Mouse (Mus musculus): ENCODE measurements around the gene Zfp954. TPM values are rescaled to one million over a fixed set of nuclear protein-coding genes. Genes with fewer than 3 reads are reported as not detected.
A peak's percentile ranks its signal among the peaks of the same experiment; 100 is the strongest.
"Not testable (repeated sequence)": the region's sequence is repeated elsewhere in the genome, so short reads cannot be mapped to it uniquely, and the experiment has no call there.

Gene Zfp954
- polyA plus RNA-seq (2015; fragmentation: Nextera tagmentation; extraction: Ambion mirVana): 30.2 and 30.5 TPM in 2 replicates

DNA sequence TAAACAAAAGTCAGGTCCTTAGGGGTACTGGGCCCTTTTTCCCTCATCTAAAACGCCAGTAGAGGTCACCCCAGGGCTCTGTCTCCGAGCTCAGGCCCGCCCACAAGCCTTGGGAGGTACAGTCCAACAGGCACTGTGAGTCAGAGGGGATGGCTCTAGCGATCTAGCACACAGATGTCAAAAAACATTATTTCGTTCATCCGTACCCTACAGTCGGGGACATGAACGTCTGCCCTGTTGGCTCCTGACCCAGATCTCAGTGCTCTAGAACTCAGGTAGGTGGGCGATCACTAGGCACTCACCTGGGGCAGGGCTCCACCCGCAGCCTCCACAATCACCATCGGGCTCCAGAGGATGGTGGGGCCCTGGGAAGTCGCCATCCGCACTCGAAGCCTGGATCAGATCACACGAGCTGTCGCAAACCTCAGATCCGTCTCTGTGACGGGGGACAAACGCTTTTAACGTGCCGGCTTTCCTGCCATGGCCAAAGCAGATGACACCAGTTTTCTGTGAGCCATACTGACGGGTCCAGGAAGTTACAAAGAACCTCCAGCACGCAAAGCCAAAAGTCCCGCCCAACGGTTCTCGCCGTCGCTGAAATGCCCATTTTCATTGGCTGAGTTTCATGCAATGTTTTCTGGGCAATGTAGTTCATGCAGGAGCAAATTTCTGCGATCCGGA is at the start of gene Zfp954:
Gene Zfp954 (minus strand): TSS at position 568 of the 681 bp plus-strand sequence.
- Histone ChIP-seq H3K4me1 (replicated peaks; ENCODE audit: control insufficient read depth, insufficient read depth, low read length) (peaks cover 16% of the 10 kb centered on the region), H3K9me3 (ENCODE audit: control insufficient read depth, low read length) (no peaks in the 10 kb centered on the region), H3K36me3 (ENCODE audit: control insufficient read depth, insufficient read depth) (peaks cover 12% of the 10 kb centered on the region; the same call in 1 of the 2 replicates), H3K4me3 (replicated peaks; ENCODE audit: low read length) (peak within 1 kb of the TSS; percentile 67), H3K4me2 (ENCODE audit: low read length) (peak within 1 kb of the TSS; percentile 88), H3K27me3 (replicated peaks; ENCODE audit: control insufficient read depth, insufficient read depth, low read length) (no peaks in the 10 kb centered on the region), H3K9ac (replicated peaks; ENCODE audit: low read depth, low read length) (peak within 1 kb of the TSS; percentile 76), H3K27ac (ENCODE audit: low read length) (no peak within 1 kb of the TSS)
- WGBS: under 1% methylated on average over 30 of the region's 30 CpGs
- ATAC-seq: peak; percentile 95

GRCm38 (mm10) chr7:7145991-7146608 is 24.8 kb upstream of the Zfp954 start:
- Histone ChIP-seq H3K4me2 (ENCODE audit: low read length) (no peak overlapping the region), H3K27ac (ENCODE audit: low read length) (no peak overlapping the region), H3K27me3 (replicated peaks; ENCODE audit: control insufficient read depth, insufficient read depth, low read length) (no peaks in the 10 kb centered on the region), H3K4me3 (replicated peaks; ENCODE audit: low read length) (no peak overlapping the region), H3K9ac (replicated peaks; ENCODE audit: low read depth, low read length) (no peak overlapping the region), H3K9me3 (ENCODE audit: control insufficient read depth, low read length) (0 out of 2 replicates have a peak, but pooled peaks cover 4% of the 10 kb centered on the region), H3K36me3 (ENCODE audit: control insufficient read depth, insufficient read depth) (no peaks in the 10 kb centered on the region), H3K4me1 (replicated peaks; ENCODE audit: control insufficient read depth, insufficient read depth, low read length) (no peaks in the 10 kb centered on the region)
- 94% methylated on average over 15 of the region's 15 CpGs for WGBS
- no peak for ATAC-seq

DNA sequence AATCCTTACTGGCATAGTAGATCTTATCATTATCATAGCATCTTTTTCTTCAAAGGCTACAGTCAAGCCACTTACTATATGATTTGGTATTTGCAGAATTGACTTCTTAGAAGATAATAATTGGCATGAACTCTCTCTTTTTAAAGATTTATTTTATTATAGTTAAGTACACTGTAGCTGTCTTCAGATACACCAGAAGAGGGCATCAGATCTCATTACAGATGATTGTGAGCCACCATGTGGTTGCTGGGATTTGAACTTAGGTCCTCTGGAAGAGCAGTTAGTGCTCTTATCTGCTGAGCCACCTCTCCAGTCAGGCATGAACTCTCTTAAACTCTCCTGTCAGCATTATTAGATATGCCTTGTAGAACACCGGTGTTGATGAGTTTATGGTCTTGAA is 22.9 kb upstream of the Zfp954 start:
- no peaks in the 10 kb centered on the region for H3K36me3 ChIP-seq (ENCODE audit: control insufficient read depth, insufficient read depth)
- H3K4me1 ChIP-seq (replicated peaks; ENCODE audit: control insufficient read depth, insufficient read depth, low read length): no peaks in the 10 kb centered on the region
- H3K9ac ChIP-seq (replicated peaks; ENCODE audit: low read depth, low read length): no peak overlapping the region
- no peak overlapping the region for H3K4me3 ChIP-seq (replicated peaks; ENCODE audit: low read length)
- ATAC-seq: no peak
- H3K27ac ChIP-seq (ENCODE audit: low read length): no peak overlapping the region
- 92% methylated on average over 1 of the region's 1 CpGs for WGBS
- H3K27me3 ChIP-seq (replicated peaks; ENCODE audit: control insufficient read depth, insufficient read depth, low read length): no peaks in the 10 kb centered on the region
- H3K4me2 ChIP-seq (ENCODE audit: low read length): no peak overlapping the region
- 0 out of 2 replicates have a peak, but pooled peaks cover 4% of the 10 kb centered on the region for H3K9me3 ChIP-seq (ENCODE audit: control insufficient read depth, low read length)

DNA sequence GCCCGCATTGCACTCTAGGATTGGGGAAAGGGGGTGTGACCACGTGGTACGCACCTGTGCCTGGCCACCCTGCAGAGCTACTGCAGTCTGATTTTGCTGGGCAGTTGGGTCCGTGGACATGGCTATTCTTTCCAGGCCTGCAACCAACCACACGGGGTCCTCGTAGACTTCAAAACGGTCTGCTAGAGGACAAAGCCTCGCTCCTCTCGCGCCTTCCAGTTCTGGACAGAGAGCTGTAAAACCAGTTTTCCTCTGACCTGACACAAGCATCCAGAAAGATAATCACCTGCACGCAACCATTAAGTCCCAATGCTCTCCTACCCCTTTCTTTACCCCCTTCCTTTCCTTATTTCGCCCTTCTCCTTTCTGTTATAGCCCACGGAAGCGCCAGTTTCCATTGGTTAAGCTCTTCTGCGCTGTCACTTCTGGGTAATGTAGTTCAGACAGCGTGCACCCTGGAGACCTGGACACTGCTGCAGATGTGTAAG is 15.1 kb upstream of the Zfp954 start, which contains the start of gene Zfp773:
Gene Zfp773 (minus strand): TSS at position 377 of the 488 bp plus-strand sequence.
- Histone ChIP-seq H3K36me3 (ENCODE audit: control insufficient read depth, insufficient read depth) (peaks cover 18% of the 10 kb centered on the region), H3K27me3 (replicated peaks; ENCODE audit: control insufficient read depth, insufficient read depth, low read length) (no peaks in the 10 kb centered on the region), H3K4me3 (replicated peaks; ENCODE audit: low read length) (peak within 1 kb of the TSS; percentile 64), H3K4me2 (ENCODE audit: low read length) (peak within 1 kb of the TSS; percentile 71), H3K27ac (ENCODE audit: low read length) (peak within 1 kb of the TSS; percentile 75), H3K4me1 (replicated peaks; ENCODE audit: control insufficient read depth, insufficient read depth, low read length) (peaks cover 14% of the 10 kb centered on the region), H3K9me3 (ENCODE audit: control insufficient read depth, low read length) (peaks cover 2% of the 10 kb centered on the region; the same call in 1 of the 2 replicates), H3K9ac (replicated peaks; ENCODE audit: low read depth, low read length) (peak within 1 kb of the TSS; percentile 73)
- peak; percentile 98 for ATAC-seq
- WGBS: 6% methylated on average over 16 of the region's 16 CpGs

DNA sequence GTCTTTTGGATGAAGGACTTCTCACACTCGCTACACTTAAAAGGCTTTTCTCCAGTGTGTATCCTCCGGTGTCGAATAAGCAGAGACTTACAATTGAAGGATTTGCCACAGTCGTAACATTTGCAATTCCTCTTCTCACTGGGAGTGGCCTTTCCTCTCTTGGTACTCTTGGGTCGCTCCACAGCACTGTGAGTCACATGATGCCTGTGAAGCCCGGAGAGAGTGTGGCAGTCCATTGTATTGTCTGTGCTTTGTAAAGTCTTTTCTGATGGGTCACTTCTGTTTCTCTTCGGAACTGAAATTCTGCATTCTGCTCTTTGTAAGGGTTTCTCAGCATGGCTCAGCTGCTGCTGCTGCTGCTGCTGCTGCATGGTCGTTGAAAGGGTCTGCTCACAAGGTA is 11.5 kb upstream of the Zfp954 start:
- 67% methylated on average over 8 of the region's 8 CpGs for WGBS
- Histone ChIP-seq H3K27ac (ENCODE audit: low read length) (no peak overlapping the region), H3K4me1 (replicated peaks; ENCODE audit: control insufficient read depth, insufficient read depth, low read length) (peaks cover 14% of the 10 kb centered on the region), H3K4me2 (ENCODE audit: low read length) (no peak overlapping the region), H3K9ac (replicated peaks; ENCODE audit: low read depth, low read length) (no peak overlapping the region), H3K4me3 (replicated peaks; ENCODE audit: low read length) (no peak overlapping the region), H3K27me3 (replicated peaks; ENCODE audit: control insufficient read depth, insufficient read depth, low read length) (no peaks in the 10 kb centered on the region), H3K36me3 (ENCODE audit: control insufficient read depth, insufficient read depth) (peaks cover 20% of the 10 kb centered on the region), H3K9me3 (ENCODE audit: control insufficient read depth, low read length) (peaks cover 4% of the 10 kb centered on the region; the same call in 1 of the 2 replicates)
- ATAC-seq: no peak

DNA sequence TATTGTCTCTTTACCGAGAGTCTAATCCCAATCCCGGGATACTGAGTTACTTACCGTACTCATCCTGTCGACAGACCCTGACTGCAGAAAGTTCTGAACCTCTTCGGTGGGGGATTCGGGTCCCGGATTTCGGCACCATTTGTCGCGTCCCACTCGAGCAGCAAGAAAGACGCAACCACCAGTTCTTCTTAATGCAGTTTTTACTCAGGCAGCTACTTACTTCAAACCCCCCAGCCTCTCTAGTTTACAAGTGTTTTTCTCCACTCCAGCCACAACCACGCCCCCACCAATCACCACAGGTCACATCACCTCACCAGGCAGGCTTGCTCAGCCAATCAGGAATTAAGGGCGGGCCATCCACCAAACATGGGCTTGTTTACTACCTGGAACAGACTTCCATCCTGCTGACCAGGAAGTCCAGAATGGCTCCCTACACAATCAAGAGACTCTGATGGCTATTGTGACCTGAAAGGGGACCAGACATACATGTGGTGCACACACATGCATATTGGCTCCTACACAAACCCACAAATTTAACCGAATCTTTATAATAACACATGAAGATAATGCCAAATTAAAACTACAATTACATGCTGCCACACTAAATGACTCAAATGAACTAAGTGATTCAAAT is 9.3 kb upstream of the Zfp954 start:
- H3K27me3 ChIP-seq (replicated peaks; ENCODE audit: control insufficient read depth, insufficient read depth, low read length); H3K4me3 ChIP-seq (replicated peaks; ENCODE audit: low read length); ATAC-seq; H3K4me1 ChIP-seq (replicated peaks; ENCODE audit: control insufficient read depth, insufficient read depth, low read length); H3K9ac ChIP-seq (replicated peaks; ENCODE audit: low read depth, low read length); H3K9me3 ChIP-seq (ENCODE audit: control insufficient read depth, low read length); H3K4me2 ChIP-seq (ENCODE audit: low read length); H3K27ac ChIP-seq (ENCODE audit: low read length): not testable (repeated sequence)
- peaks cover 20% of the 10 kb centered on the region for H3K36me3 ChIP-seq (ENCODE audit: control insufficient read depth, insufficient read depth)
- WGBS: 96% methylated on average over 14 of the region's 15 CpGs

- WGBS: 53% methylated on average over 6 of the region's 6 CpGs
- no peak for ATAC-seq
- Histone ChIP-seq H3K36me3 (ENCODE audit: control insufficient read depth, insufficient read depth) (peaks cover 8% of the 10 kb centered on the region; the same call in 1 of the 2 replicates), H3K27ac (ENCODE audit: low read length) (no peak overlapping the region), H3K4me2 (ENCODE audit: low read length) (peak overlapping the region; percentile 88), H3K27me3 (replicated peaks; ENCODE audit: control insufficient read depth, insufficient read depth, low read length) (no peaks in the 10 kb centered on the region), H3K4me1 (replicated peaks; ENCODE audit: control insufficient read depth, insufficient read depth, low read length) (peaks cover 16% of the 10 kb centered on the region), H3K9ac (replicated peaks; ENCODE audit: low read depth, low read length) (no peak overlapping the region), H3K4me3 (replicated peaks; ENCODE audit: low read length) (peak overlapping the region; percentile 67), H3K9me3 (ENCODE audit: control insufficient read depth, low read length) (no peaks in the 10 kb centered on the region)
Measured at GRCm38 (mm10) chr7:7121602-7121980, 303 bp upstream of the Zfp954 start.

GRCm38 (mm10) chr7:7118441-7118840 is 2.8 kb downstream of the Zfp954 start:
- Histone ChIP-seq H3K9ac (replicated peaks; ENCODE audit: low read depth, low read length) (no peak overlapping the region), H3K4me3 (replicated peaks; ENCODE audit: low read length) (no peak overlapping the region), H3K27me3 (replicated peaks; ENCODE audit: control insufficient read depth, insufficient read depth, low read length) (no peaks in the 10 kb centered on the region), H3K9me3 (ENCODE audit: control insufficient read depth, low read length) (no peaks in the 10 kb centered on the region), H3K4me2 (ENCODE audit: low read length) (no peak overlapping the region), H3K36me3 (ENCODE audit: control insufficient read depth, insufficient read depth) (peaks cover 28% of the 10 kb centered on the region), H3K4me1 (replicated peaks; ENCODE audit: control insufficient read depth, insufficient read depth, low read length) (peaks cover 16% of the 10 kb centered on the region), H3K27ac (ENCODE audit: low read length) (no peak overlapping the region)
- 85% methylated on average over 2 of the region's 2 CpGs for WGBS
- ATAC-seq: no peak

DNA sequence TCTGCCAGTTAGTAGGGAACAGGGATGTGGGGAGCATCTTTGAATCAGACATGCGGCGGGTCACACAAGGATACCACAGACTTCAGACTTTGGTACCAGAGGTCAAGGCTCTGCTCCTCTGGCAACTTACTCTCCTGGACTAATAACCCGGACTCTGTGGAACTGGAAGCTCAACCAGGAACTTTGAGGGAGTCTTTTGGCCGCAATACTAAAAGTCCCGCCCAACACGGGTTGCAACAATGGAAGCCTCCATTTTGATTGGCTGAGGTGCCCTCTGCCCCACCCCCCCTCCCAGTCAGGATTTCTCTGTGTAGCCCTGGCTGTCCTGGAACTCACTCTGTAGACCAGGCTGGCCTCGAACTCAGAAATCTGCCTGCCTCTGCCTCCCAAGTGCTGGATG is 12.8 kb downstream of the Zfp954 start:
- no peak overlapping the region for H3K9ac ChIP-seq (replicated peaks; ENCODE audit: low read depth, low read length)
- no peaks in the 10 kb centered on the region for H3K9me3 ChIP-seq (ENCODE audit: control insufficient read depth, low read length)
- ATAC-seq: no peak
- WGBS: 91% methylated on average over 7 of the region's 7 CpGs
- no peaks in the 10 kb centered on the region for H3K4me1 ChIP-seq (replicated peaks; ENCODE audit: control insufficient read depth, insufficient read depth, low read length)
- H3K27ac ChIP-seq (ENCODE audit: low read length): no peak overlapping the region
- H3K4me2 ChIP-seq (ENCODE audit: low read length): no peak overlapping the region
- no peaks in the 10 kb centered on the region for H3K36me3 ChIP-seq (ENCODE audit: control insufficient read depth, insufficient read depth)
- no peak overlapping the region for H3K4me3 ChIP-seq (replicated peaks; ENCODE audit: low read length)
- no peaks in the 10 kb centered on the region for H3K27me3 ChIP-seq (replicated peaks; ENCODE audit: control insufficient read depth, insufficient read depth, low read length)
